Mouse (Mus musculus) liver, embryonic 11.5 days (tissue): ENCODE measurements around the gene Pecam1. TPM values are rescaled to one million over a fixed set of nuclear protein-coding genes. Genes with fewer than 3 reads are reported as not detected.
"Not testable (repeated sequence)": the region's sequence is repeated elsewhere in the genome, so short reads cannot be mapped to it uniquely, and the experiment has no call there.

Experiments
- ATAC-seq: fragments of 200-750 bp; cut with Nextera tagmentation; replicated peaks from 2 replicates; pipeline ENCODE4 v1.8.0; 2017; ENCODE audit warnings: moderate number of reproducible peaks, mild to moderate bottlenecking, moderate TSS enrichment, moderate library complexity; ENCODE audit not compliant: low FRiP score
- DNase-seq: peaks from one replicate; pipeline ENCODE4 v3.0.0-alpha.2; 2017; ENCODE audit warnings: low spot score
- H3K27ac ChIP-seq: fragments of 300-500 bp; sonication (generic); 2 replicates; pipeline ENCODE4 v1.5.1; 2014; ENCODE audit warnings: mild to moderate bottlenecking, low read depth, low read length, control low read depth
- H3K27me3 ChIP-seq: fragments of 300-500 bp; sonication (generic); replicated peaks from 2 replicates; pipeline ENCODE4 v1.6.1; 2014; ENCODE audit warnings: low read length, mixed read lengths; ENCODE audit not compliant: control insufficient read depth, insufficient read depth
- H3K36me3 ChIP-seq: fragments of 300-500 bp; sonication (generic); 2 replicates; pipeline ENCODE4 v1.6.1; 2014; ENCODE audit warnings: mild to moderate bottlenecking, low read length, moderate library complexity, mixed read lengths; ENCODE audit not compliant: control insufficient read depth, insufficient read depth
- H3K4me1 ChIP-seq: fragments of 300-500 bp; sonication (generic); replicated peaks from 2 replicates; pipeline ENCODE4 v1.6.1; 2014; ENCODE audit warnings: low read length, mixed read lengths; ENCODE audit not compliant: control insufficient read depth, insufficient read depth
- H3K4me2 ChIP-seq: fragments of 300-500 bp; sonication (generic); 2 replicates; pipeline ENCODE4 v1.6.1; 2014; ENCODE audit warnings: mild to moderate bottlenecking, control low read depth, moderate library complexity
- H3K4me3 ChIP-seq: fragments of 300-500 bp; sonication (generic); 2 replicates; pipeline ENCODE4 v1.5.1; 2014; ENCODE audit warnings: low read depth, low read length, control low read depth
- H3K9ac ChIP-seq: fragments of 300-500 bp; sonication (generic); 2 replicates; pipeline ENCODE4 v1.6.1; 2014; ENCODE audit warnings: low read depth, low read length, control low read depth
- H3K9me3 ChIP-seq: fragments of 300-500 bp; sonication (generic); 2 replicates; pipeline ENCODE4 v1.6.1; 2016; ENCODE audit warnings: low read length, inconsistent platforms, mixed read lengths; ENCODE audit not compliant: control insufficient read depth
- WGBS: fragments of 180-500 bp; shearing (Covaris S2); extraction: QIAGEN DNeasy Blood & Tissue Kit; methylation state at CpG from one replicate; pipeline ENCODE4 v1.1.7; 2014; 5-methylcytosine and 5-hydroxymethylcytosine counted together
- polyA plus RNA-seq: library from polyadenylated mRNA; unstranded; fragments of >200 nt; fragmentation: Nextera tagmentation; extraction: Ambion mirVana; gene quantifications from 2 replicates; pipeline ENCODE4 v1.2.1, GENCODE M21; 2014

Gene Pecam1
- polyA plus RNA-seq, 1 experiment from 2014 or later = 18.0 TPM

DNA sequence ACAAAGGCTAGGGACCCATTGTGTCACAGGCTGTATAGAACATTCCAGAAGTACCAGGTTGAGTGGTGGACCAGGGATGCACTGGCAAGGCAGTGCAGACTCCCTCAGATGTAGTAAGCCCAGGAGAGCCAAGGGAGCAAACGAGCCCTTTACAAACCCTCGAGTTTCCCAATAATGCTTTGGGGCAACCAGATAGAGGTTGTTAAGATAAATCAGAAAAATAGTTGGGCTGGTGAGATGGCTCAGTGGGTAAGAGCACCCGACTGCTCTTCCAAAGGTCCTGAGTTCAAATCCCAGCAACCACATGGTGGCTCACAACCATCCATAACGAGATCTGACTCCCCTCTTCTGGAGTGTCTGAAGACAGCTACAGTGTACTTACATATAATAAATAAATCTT lies 131.7 kb downstream of the Pecam1 start:
- not testable (repeated sequence) for H3K4me3 ChIP-seq, H3K27ac ChIP-seq, H3K4me1 ChIP-seq, H3K4me2 ChIP-seq, ATAC-seq, H3K9ac ChIP-seq, DNase-seq, H3K36me3 ChIP-seq, H3K9me3 ChIP-seq, H3K27me3 ChIP-seq
- 79% methylated on average over 4 of the region's 4 CpGs for WGBS

DNA sequence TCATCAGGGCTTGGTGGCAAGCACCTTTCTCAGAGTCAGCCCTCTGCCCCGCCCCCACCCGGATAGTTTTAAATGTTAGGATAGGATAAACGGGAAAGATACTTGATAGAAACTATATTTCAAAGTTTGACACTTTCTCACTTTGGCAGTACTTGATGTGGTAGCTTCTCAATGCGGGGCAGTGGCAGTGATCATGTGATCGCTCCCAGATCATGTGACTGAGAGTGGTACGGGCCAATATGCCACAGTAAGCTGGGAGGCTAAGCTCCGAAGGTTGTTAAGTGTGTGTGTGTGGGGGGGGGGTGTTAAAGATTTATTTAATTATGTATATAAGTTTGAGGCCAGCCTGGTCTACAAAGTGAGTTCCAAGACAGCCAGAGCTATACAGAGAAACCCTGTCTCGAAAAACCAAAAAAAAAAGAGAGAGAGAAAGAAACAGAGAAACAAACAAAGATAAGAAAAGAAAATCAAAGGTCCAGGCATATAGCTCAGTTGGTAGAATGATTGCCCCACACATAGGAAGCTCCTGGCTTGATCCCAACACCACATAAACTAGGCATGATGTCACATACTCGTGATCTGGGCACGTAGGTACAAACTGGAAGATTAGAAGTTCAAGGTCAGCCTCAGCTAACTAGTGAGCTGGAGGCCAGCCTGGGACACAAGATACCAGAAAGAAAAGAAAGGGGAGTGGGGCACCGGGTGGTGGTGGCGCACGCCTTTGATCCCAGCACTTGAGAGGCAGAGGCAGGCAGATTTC lies 132.4 kb downstream of the Pecam1 start:
- Histone ChIP-seq H3K4me1 (peaks cover 4% of the 10 kb centered on the region; the same call in 1 of the 2 replicates), H3K27me3 (no peaks in the 10 kb centered on the region), H3K4me2 (no peak overlapping the region), H3K36me3 (no peaks in the 10 kb centered on the region), H3K4me3 (no peak overlapping the region), H3K9me3 (no peaks in the 10 kb centered on the region), H3K27ac (no peak overlapping the region), H3K9ac (no peak overlapping the region)
- DNase-seq = no peak
- 78% methylated on average over 13 of the region's 13 CpGs for WGBS
- no peak for ATAC-seq

DNA sequence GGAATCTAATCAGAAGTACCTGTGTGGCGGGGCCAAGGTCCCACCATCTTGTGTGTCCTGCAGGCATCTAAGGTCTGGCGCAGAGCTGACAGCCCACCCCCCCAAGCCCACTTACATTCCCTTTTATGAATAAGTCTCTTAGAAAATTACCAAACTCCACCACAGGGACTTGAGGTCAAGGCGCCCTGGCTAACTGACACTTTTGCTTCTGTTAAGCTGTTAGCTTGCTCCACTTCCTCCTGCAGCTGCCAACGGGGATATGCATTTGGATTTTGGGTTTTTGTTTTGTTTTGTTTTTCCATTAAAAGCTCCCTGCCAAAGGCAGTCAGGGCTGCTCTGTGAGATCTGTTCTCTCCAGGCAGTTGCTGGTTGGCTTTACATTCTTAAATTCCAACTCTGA lies 134.9 kb downstream of the Pecam1 start:
- Histone ChIP-seq H3K27me3 (no peaks in the 10 kb centered on the region), H3K27ac (no peak overlapping the region), H3K4me3 (no peak overlapping the region), H3K4me1 (peaks cover 15% of the 10 kb centered on the region), H3K4me2 (no peak overlapping the region), H3K36me3 (no peaks in the 10 kb centered on the region), H3K9me3 (no peaks in the 10 kb centered on the region), H3K9ac (no peak overlapping the region)
- ATAC-seq (no peak), DNase-seq (no peak)
- 76% methylated on average over 4 of the region's 4 CpGs for WGBS

- Histone ChIP-seq H3K4me1 (peaks cover 19% of the 10 kb centered on the region), H3K36me3 (no peaks in the 10 kb centered on the region), H3K4me3 (no peak overlapping the region), H3K4me2 (no peak overlapping the region), H3K9me3 (no peaks in the 10 kb centered on the region), H3K9ac (no peak overlapping the region), H3K27me3 (no peaks in the 10 kb centered on the region), H3K27ac (no peak overlapping the region)
- ATAC-seq = no peak
- no peak for DNase-seq
- 67% methylated on average over 4 of the region's 4 CpGs for WGBS
Measured at GRCm38 (mm10) chr11:106614339-106614645, 136.1 kb downstream of the Pecam1 start.

GRCm38 (mm10) chr11:106613638-106614338 lies 136.6 kb downstream of the Pecam1 start:
- ATAC-seq = no peak
- H3K27me3 ChIP-seq = no peaks in the 10 kb centered on the region
- H3K27ac ChIP-seq = no peak overlapping the region
- H3K4me1 ChIP-seq = peaks cover 21% of the 10 kb centered on the region
- H3K4me3 ChIP-seq = peak overlapping the region; percentile 96
- H3K36me3 ChIP-seq = no peaks in the 10 kb centered on the region
- 51% methylated on average over 14 of the region's 15 CpGs for WGBS
- no peak for DNase-seq
- peak overlapping the region; percentile 83 for H3K4me2 ChIP-seq
- H3K9ac ChIP-seq = 0 out of 2 replicates have a peak overlapping the region, but pooled peaks have one; percentile 20
- no peaks in the 10 kb centered on the region for H3K9me3 ChIP-seq

GRCm38 (mm10) chr11:106612961-106613637 lies 137.3 kb downstream of the Pecam1 start, which contains the start of gene Tex2:
Tex2 (minus strand) TSS chr11:106613423.
- no peaks in the 10 kb centered on the region for H3K27me3 ChIP-seq
- H3K27ac ChIP-seq = peak within 1 kb of the TSS; percentile 94
- H3K4me2 ChIP-seq = peak within 1 kb of the TSS; percentile 83
- peaks cover 21% of the 10 kb centered on the region for H3K4me1 ChIP-seq
- DNase-seq = peak; percentile 94
- no peaks in the 10 kb centered on the region for H3K9me3 ChIP-seq
- no peaks in the 10 kb centered on the region for H3K36me3 ChIP-seq
- peak within 1 kb of the TSS; percentile 96 for H3K4me3 ChIP-seq
- under 1% methylated on average over 45 of the region's 45 CpGs for WGBS
- peak; percentile 95 for ATAC-seq
- peak within 1 kb of the TSS; percentile 93 for H3K9ac ChIP-seq

GRCm38 (mm10) chr11:106612209-106612960 lies 138.0 kb downstream of the Pecam1 start:
- WGBS = under 1% methylated on average over 65 of the region's 67 CpGs
- H3K9ac ChIP-seq = peak overlapping the region; percentile 93
- H3K27ac ChIP-seq = peak overlapping the region; percentile 94
- H3K27me3 ChIP-seq = no peaks in the 10 kb centered on the region
- peak; percentile 81 for DNase-seq
- peak overlapping the region; percentile 83 for H3K4me2 ChIP-seq
- no peaks in the 10 kb centered on the region for H3K9me3 ChIP-seq
- peak overlapping the region; percentile 96 for H3K4me3 ChIP-seq
- peak; percentile 78 for ATAC-seq
- no peaks in the 10 kb centered on the region for H3K36me3 ChIP-seq
- peaks cover 21% of the 10 kb centered on the region for H3K4me1 ChIP-seq

DNA sequence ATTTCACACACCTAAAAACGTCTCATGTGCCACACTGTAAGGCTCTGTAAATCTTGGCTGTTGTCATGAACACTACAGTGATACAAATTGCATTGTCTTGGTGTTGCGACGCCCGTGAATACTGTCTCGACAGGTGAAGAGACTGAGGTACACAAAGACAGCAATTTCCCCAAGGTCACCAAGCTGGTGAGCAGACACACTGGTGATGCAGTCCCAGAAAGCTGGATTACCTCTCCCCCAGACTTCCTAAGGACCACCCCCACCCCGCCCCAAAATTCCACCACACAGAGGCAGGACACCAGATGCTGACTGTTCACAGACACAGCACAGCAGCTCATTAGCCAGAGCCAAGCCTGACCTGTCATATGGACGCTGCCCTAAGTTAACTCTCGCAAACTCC lies 140.7 kb downstream of the Pecam1 start:
- Histone ChIP-seq H3K9ac (no peak overlapping the region), H3K4me2 (no peak overlapping the region), H3K4me1 (peaks cover 21% of the 10 kb centered on the region), H3K27me3 (no peaks in the 10 kb centered on the region), H3K36me3 (no peaks in the 10 kb centered on the region), H3K27ac (no peak overlapping the region), H3K9me3 (no peaks in the 10 kb centered on the region), H3K4me3 (no peak overlapping the region)
- no peak for DNase-seq
- ATAC-seq = no peak
- WGBS = 74% methylated on average over 8 of the region's 8 CpGs
